26 mouse cellular contexts compared by ENCODE assay signal in genomic region chr5:82253356-82254104, GRCm38 (mm10).
DNase-seq lines count a peak whose midpoint lies in the region; ATAC-seq and TF ChIP-seq lines count a peak whose summit lies in the region.
"Had no signal": no experiment of that assay in that cellular context is flagged by ENCODE, and none has a peak within 500 bp of the region (broad histone marks: within the 10 kb centered on the region; RNA-seq: fewer than 3 reads in every experiment).

No protein-coding gene starts in this region.

- no peak overlapping the region for H3K4me3 ChIP-seq in ES-Bruce4 (ENCODE audit: low read depth, low read length)
- H3K4me3 ChIP-seq in ES-E14 (ENCODE audit: insufficient read depth in 1 of 2, low read depth in 1 of 2, low read length in 2 of 2, poor library complexity in 1 of 2, severe bottlenecking in 1 of 2) = no peak overlapping the region
- H3K4me3 ChIP-seq in midbrain, embryonic 14.5 days (replicated peaks; ENCODE audit: low read depth, low read length) = no peak overlapping the region
- H3K4me3 ChIP-seq: embryonic facial prominence, embryonic 13.5 days; embryonic facial prominence, embryonic 15.5 days; erythroblast, embryonic 14.5 days; forebrain, embryonic 10.5 days; forebrain, embryonic 12.5 days had no signal

- TF ChIP-seq POLR2A in ES-Bruce4 (IDR thresholded peaks at IDR 0.05; ENCODE audit: insufficient read depth, low read length) = no peak

- TF ChIP-seq EP300 in ES-Bruce4 (IDR thresholded peaks at IDR 0.05; ENCODE audit: insufficient read depth, low read depth, low read length) = no peak

- H3K4me2 ChIP-seq in midbrain, embryonic 14.5 days (ENCODE audit: low read length) = no peak overlapping the region
- H3K4me2 ChIP-seq: embryonic facial prominence, embryonic 13.5 days; embryonic facial prominence, embryonic 15.5 days; forebrain, embryonic 12.5 days had no signal

- ATAC-seq in midbrain, embryonic 14.5 days (ENCODE audit: low FRiP score, low TSS enrichment) = no peak
- ATAC-seq: activated CD4-positive, CD25-positive, alpha-beta regulatory T cell, adult 4 months; CD4-positive, CD25-positive, alpha-beta regulatory T cell, adult 4 months; forebrain, embryonic 14.5 days; forebrain, embryonic 16.5 days had no signal

- H3K4me1 ChIP-seq in ES-Bruce4 (ENCODE audit: control insufficient read depth, insufficient read depth, low read length) (no peaks in the 10 kb centered on the region), ES-E14 (ENCODE audit: control insufficient read depth in 2 of 2, insufficient read depth in 2 of 2, low read length in 2 of 2, poor library complexity in 1 of 2) (peaks cover 0 to 2% of the 10 kb centered on the region in 2 experiments; a peak in 1 of 4 replicates)
- no peaks in the 10 kb centered on the region for H3K4me1 ChIP-seq in midbrain, embryonic 14.5 days (ENCODE audit: control insufficient read depth, insufficient read depth, low read length)
- H3K4me1 ChIP-seq: embryonic facial prominence, embryonic 13.5 days; embryonic facial prominence, embryonic 15.5 days; forebrain, embryonic 10.5 days; forebrain, embryonic 12.5 days had no signal

- in situ Hi-C loops in ES-E14 (cut with MboI; ENCODE audit: low sequenced_read_pairs in 2 of 2, unreplicated experiment in 2 of 2) = no loop called here

- no peak overlapping the region for H3K9ac ChIP-seq in ES-Bruce4 (ENCODE audit: low read depth, poor library complexity, severe bottlenecking)
- H3K9ac ChIP-seq in ES-E14 (ENCODE audit: insufficient read depth, low read depth, low read length, poor library complexity, severe bottlenecking) = no peak overlapping the region
- no peak overlapping the region for H3K9ac ChIP-seq in midbrain, embryonic 14.5 days (replicated peaks; ENCODE audit: low read length)
- H3K9ac ChIP-seq: embryonic facial prominence, embryonic 13.5 days; embryonic facial prominence, embryonic 15.5 days; forebrain, embryonic 12.5 days had no signal

- peak overlapping the region; percentile 94 for H3K27ac ChIP-seq in ES-Bruce4 (ENCODE audit: insufficient read depth, low read length)
- H3K27ac ChIP-seq in ES-E14 (ENCODE audit: insufficient read depth, low read depth, low read length, poor library complexity, severe bottlenecking) = peak overlapping the region; percentile 77; the same call in 1 of the 2 replicates
- H3K27ac ChIP-seq in midbrain, embryonic 14.5 days (replicated peaks; ENCODE audit: low read depth, low read length) = no peak overlapping the region
- H3K27ac ChIP-seq: embryonic facial prominence, embryonic 13.5 days; embryonic facial prominence, embryonic 15.5 days; forebrain, embryonic 10.5 days; forebrain, embryonic 12.5 days had no signal

- no peaks in the 10 kb centered on the region for H3K36me3 ChIP-seq in ES-Bruce4 (ENCODE audit: control insufficient read depth, insufficient read depth, low read length, poor library complexity, severe bottlenecking)
- no peaks in the 10 kb centered on the region for H3K36me3 ChIP-seq in ES-E14 (ENCODE audit: control insufficient read depth, insufficient read depth, low read length, poor library complexity, severe bottlenecking)
- no peaks in the 10 kb centered on the region for H3K36me3 ChIP-seq in midbrain, embryonic 14.5 days (ENCODE audit: control insufficient read depth, insufficient read depth, low read length)
- H3K36me3 ChIP-seq: embryonic facial prominence, embryonic 13.5 days; embryonic facial prominence, embryonic 15.5 days; forebrain, embryonic 10.5 days; forebrain, embryonic 12.5 days had no signal

- no peak for TF ChIP-seq CTCF in ES-Bruce4 (IDR thresholded peaks at IDR 0.05; ENCODE audit: low read depth, low read length)

- WGBS in midbrain, embryonic 14.5 days = 91% methylated on average over 3 of the region's 3 CpGs

- no peaks in the 10 kb centered on the region for H3K9me3 ChIP-seq in ES-Bruce4 (replicated peaks; ENCODE audit: control insufficient read depth, insufficient read depth, low read length, poor library complexity, severe bottlenecking)
- H3K9me3 ChIP-seq in ES-E14 (ENCODE audit: control insufficient read depth, insufficient read depth, low read depth, low read length) = no peaks in the 10 kb centered on the region
- H3K9me3 ChIP-seq in midbrain, embryonic 14.5 days (ENCODE audit: control insufficient read depth, low read length) = no peaks in the 10 kb centered on the region
- H3K9me3 ChIP-seq: embryonic facial prominence, embryonic 13.5 days; embryonic facial prominence, embryonic 15.5 days; forebrain, embryonic 10.5 days; forebrain, embryonic 12.5 days had no signal

- DNase-seq in ES-E14 (ENCODE audit: low read depth, low spot score) (peak; percentile 50), WW6 (ENCODE audit: low read depth, low spot score) (peak; percentile 63)
- DNase-seq in urinary bladder, adult 2 months (ENCODE audit: low spot score) = no peak
- DNase-seq in urinary bladder, adult 18-20 months (ENCODE audit: low spot score in 2 of 2) = no peak
- DNase-seq in midbrain, embryonic 14.5 days = no peak
- DNase-seq: adrenal gland, postnatal 10 days; adrenal gland, postnatal 25 days; B cell, adult 2 months; cerebellum, adult 11 months; cerebellum, adult 18-20 months; cerebellum, adult 8-10 months; cerebellum, adult 9-11 months; cerebellum, postnatal 14 days; cerebellum, postnatal 36 days; embryo, embryonic 11 days had no signal

- no peaks in the 10 kb centered on the region for H3K27me3 ChIP-seq in ES-Bruce4 (ENCODE audit: control insufficient read depth, insufficient read depth, low read length, poor library complexity, severe bottlenecking)
- H3K27me3 ChIP-seq in midbrain, embryonic 14.5 days (ENCODE audit: control insufficient read depth, insufficient read depth, low read length) = no peaks in the 10 kb centered on the region
- H3K27me3 ChIP-seq: CH12.LX; embryonic facial prominence, embryonic 13.5 days; embryonic facial prominence, embryonic 15.5 days; forebrain, embryonic 12.5 days had no signal

TF ChIP-seq in ES-E14, 5 proteins besides CTCF, POLR2A, EP300 and RAD21:
- TF ChIP-seq HCFC1 (IDR thresholded peaks at IDR 0.05; ENCODE audit: borderline replicate concordance, insufficient read depth, low read length) (no peak), MAFK (IDR thresholded peaks at IDR 0.05; ENCODE audit: insufficient read depth, low read depth, low read length) (no peak), CHD2 (IDR thresholded peaks at IDR 0.05; ENCODE audit: low read depth, low read length) (no peak), ZC3H11A (IDR thresholded peaks at IDR 0.05; ENCODE audit: borderline replicate concordance, low read depth, low read length) (no peak), ZNF384 (IDR thresholded peaks at IDR 0.05; ENCODE audit: low read depth, low read length) (no peak)

Comparison
In these comparisons a context has a peak if more than half of its experiments do, and no peak if none do; other contexts are left out.
1. DNase-seq: peak in ES-E14 (single experiment) and WW6 (single experiment); none in urinary bladder, adult 2 months (single experiment), urinary bladder, adult 18-20 months (0 of 2) and midbrain, embryonic 14.5 days (single experiment).